Mouse (Mus musculus) cerebellum, adult 9-10 months (tissue): ENCODE data around the gene Rps6ka1.

ENCODE experiments used
- DNase-seq: peaks from one replicate; pipeline ENCODE4 v3.0.0; 2022

The Rps6ka1 gene

DNA sequence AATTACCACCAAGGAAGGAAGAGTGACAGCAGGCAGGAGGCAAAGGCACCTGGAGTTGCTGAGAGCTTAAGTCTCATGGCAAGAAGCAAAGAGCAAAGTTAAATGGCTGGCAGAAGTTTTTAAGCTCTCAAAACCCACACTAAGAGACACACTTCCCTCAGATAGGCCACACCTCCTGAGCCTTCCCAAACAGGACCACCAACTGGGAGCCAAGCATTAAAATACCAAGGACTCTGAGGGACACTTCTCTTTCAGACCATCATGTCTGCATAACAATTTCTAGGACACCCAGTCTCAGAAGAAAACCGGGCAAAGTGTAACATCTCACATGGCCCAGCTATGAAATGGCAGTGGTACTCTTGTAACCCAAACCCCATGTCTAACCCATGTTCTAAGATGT is 9.4 kb upstream of the Rps6ka1 start:
- no peak for DNase-seq

DNA sequence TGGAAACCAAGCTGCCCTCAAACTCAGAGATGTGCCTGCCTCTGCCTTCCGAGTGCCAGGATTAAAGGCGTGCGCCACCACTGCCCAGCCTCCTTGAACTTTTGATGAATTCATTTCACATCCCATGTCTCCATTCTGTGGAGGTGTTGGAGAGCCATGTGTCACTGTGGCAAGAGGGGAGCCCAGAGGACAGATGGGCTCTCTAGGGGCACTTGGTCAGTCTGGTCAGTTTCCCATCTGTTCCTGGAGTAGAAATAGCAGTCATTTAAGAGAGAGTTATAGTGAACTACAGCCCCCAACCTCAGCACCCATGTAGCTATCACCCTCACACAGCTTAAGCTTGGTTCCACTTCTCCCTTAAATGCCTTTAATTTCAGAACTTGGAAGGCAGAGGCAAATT is 8.4 kb upstream of the Rps6ka1 start:
- DNase-seq: peak; percentile 55

DNA sequence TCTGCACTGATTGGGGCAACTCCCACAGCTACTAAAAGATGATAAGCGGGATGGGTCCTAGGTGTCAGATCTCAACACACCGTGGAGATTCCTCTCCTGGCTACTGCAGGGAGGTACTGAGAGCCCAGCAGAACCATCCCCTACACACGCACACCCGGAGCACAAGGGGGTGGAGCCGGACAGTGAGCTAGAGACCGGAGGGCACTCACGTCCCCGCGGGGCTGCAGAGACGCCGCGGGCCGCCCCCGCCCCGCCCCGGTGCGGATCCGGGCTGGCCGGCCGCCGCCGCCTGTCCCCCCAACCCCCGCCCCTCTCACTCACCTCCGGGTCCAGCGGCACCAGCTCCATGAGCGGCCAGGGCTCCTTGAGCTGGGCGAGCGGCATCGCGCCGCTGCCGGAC is 348 bp downstream of the Rps6ka1 start:
- peak; percentile 80 for DNase-seq

DNA sequence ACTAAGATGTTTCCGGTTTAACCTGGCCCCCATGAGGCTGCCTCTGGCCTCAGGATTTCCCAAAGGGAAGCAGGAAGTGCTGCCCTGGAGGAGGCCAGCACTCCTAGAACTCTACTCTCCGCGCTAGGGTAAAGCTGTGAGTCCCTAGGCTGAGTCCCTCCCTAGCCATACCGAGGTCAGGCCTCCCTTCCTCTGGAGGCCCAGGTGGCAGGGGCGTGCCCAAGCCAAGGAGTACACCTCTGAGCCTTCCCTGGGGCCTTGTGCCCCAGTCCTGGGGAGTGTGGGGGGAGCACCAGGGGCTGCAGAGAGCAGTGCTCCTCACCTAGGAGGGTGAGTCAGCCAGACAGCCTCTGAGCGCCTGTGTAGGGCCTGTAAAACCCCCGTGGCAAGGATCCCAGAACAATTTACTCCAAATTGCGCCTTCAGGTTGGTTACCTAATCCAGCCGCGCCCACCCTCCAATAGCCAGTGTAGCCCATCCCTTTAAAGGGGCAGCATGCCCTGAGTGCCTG is 1.6 kb downstream of the Rps6ka1 start:
- DNase-seq: peak; percentile 80

DNA sequence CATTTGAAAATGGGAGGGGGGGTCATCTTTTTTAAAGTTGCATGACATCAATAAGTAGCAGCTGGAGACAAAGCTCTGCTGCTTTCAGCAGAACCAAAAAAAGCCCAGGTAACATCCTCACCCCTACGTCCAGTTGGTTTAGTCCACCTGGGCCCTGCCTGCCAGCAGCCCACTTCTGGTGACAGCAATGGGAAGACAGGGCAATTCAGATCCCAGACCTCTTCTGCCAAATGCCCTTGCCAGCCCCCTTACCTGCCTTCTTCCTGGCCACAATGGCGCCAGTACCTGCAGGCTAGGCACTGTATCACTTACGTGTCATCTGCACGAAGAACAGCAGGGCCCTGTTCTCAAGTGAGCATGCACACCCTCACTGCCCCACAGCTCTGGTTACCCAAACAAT is 2.3 kb downstream of the Rps6ka1 start:
- DNase-seq: no peak

DNA sequence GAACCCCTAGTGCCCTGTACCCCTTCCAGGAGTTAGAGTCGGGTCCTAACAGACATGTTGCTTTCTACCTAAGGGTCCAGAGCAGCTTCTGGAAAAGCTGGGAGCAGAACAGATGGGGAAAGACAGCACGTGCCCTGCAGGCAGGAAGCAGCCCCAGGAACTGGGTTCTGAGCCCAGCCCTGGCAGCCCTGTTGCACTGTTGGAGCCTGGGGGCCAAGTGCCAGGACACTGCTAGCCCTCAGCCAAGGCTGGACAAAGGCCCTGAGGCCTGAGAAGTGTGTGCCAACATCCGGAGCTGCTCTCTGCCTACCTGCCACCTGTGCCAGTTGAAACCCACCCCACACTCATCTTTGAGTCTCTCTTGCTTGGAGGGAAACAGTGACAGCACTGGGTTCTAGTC is 2.7 kb downstream of the Rps6ka1 start:
- DNase-seq: peak; percentile 99

DNA sequence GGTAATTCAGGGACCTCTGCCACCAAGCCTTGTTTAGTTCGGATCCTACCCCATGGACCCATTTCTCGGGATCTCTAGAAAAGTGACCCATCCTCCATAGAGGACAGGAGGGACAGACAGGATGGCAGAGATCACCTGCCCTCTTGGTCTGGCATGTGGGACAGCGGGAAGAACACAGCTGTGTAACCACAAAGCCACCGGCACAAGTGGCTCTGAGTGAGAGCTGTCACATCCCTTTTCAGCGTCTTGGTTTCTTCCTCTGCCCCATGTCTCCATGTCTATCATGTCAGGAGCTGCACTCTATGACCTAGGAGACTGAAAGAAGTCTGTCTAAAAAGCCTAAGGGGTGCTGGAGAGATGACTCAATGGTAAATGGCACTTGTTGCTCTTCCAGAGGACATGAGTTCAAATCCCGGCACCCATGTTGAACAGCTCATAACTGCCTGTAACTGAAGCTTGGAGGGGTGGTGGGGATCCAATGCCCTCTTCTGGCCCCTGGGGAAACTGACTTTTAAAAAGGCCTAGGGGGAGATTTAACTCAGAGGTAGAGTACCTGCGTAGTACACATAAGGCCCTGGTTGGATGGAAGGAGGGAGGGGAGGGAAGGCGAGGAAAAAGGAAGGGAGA is 3.4 kb downstream of the Rps6ka1 start:
- DNase-seq: peak; percentile 76

DNA sequence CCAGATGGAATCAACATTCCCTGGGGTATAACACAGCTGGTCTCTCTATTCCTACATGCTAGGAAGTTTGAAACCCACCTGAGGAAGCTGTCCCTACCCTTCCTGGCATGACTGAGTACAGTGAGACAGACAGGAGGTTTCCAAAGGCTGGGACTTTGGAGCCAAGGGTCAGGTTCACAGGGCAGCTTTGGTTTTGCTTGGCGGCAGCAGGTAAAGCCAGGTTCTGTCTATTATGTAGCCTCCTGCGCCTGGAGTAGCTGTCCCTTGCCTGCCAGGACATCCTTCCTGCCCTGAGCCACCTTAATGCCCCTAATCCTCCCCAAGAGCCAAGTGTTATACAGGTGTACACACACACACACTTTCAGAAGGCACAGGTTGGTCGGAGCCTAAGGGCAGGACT is 5.7 kb downstream of the Rps6ka1 start:
- DNase-seq: no peak

DNA sequence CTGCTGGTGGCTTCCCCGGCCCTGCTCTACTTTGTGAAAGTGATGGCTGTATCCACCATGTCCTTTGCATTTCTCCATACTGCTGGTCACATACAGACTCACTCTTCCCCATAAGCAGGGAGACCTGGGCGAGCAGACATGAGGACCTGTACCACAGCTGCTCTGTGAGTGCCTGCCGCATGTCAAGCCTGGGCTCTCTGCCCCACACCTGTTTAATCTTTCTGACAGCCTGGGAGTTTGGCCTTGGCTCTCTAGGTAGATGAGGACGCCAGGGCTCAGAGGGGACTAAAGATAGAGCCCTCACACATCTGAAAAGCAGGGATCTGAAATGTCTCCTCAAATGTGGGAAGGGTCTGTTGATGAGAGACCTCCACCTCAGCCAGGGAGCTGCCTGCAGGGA is 6.2 kb downstream of the Rps6ka1 start:
- DNase-seq: no peak

DNA sequence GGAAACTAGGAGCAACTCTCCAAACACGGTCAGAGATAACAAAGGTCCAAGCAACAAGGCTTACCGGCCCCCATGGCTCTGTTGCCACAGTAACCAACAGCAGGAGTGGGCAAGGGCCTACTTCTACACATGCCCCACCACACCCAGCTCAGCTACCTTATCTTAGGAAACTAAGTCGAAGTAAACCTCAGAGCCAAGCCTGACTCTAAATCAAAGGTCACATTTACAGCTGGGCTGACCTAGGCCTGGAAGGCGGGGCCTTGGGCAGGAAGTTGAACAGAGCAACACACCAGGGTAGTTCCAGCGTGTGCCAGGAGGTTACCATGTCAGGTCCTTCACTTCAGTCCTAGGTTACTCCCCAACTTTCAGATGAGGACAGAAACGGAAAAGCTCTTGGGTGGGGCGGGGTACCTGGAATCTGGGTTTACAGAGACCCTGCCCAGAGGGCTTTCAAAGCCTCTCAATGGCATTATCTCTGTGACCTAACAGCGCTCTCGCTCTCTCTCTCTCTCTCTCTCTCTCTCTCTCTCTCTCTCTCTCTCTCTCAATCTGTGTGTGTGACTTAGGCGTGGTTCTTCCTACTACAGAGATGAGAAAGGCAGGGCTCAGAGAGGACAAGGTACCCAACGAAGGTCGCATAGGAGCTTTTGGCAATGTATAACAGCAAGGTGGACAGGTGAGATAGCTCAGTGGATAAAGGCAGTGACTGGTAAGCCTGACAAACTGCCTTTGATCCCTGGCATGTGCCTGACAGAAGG is 8.3 kb downstream of the Rps6ka1 start:
- no peak for DNase-seq

DNA sequence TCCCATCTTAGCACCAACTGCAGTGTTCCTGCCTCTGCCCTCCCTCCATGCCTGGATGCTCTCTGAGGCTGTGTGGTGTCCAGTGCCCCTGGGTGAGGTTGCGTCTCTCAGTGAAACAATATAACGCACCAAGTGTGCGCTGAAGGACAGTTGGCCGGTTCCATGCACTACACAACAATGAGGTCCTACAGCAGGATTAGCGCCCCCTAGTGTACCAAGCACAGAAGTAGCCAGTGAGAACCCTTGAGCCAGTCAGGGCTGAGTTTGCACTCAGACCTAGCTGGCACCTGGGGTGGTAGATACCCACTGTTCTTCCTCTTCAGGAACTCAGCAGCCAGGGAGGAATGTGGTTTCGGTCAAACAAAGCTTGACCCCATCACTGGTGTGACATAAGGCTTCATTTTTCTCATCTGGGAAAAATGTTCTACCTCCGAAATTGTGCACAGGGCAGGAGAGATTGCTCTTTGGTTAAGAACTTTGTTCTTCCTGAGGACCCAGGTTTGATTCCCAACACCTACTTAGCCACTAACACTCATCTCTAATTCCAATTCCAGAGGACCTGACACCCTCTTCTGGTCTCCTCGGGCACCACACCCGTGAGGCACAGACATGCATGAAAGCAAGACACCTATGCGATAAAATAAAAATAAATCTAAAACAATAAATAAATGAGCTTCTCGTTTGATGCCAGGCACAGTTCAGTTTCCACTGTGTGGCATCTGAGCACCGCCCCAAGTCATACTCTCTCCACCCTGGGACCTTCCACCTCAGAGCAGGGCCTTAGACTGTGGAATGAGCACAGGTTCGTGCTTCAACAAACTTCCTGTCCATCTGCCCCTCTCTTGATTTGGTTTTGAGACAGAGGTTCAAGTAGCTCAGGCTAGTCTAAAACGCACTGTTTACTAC is 9.5 kb downstream of the Rps6ka1 start:
- DNase-seq: no peak

DNA sequence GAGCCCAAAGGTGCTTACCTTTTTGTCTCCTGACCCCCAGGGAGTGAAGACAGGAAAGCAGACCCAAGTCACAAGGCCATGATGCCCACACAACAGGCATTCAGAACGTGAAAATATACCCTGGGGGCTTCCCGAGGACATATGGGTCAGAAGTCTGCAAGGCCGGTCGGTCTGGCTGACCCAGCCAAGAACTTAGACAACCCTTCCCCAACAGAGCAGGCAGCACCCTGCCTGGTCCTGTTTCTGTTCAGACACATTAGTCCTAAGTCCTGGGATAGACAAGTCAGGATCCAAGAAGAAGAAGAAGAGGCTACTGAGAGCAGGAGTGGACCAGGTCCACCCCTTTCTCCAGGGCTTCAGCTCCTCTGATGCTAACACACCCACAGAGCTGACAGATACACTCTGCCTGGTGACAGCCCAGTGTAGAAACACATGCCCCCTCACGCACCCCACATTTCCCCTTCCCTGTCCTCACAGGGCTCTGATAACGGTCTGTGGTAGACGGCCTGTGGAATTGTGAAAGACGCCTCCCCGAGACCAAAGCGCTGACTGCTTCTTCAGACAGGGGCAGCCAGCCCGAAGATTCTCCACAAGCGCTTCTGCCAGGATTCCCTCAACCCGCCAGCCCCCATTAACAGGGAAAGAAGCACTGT is 12.6 kb downstream of the Rps6ka1 start:
- no peak for DNase-seq

DNA sequence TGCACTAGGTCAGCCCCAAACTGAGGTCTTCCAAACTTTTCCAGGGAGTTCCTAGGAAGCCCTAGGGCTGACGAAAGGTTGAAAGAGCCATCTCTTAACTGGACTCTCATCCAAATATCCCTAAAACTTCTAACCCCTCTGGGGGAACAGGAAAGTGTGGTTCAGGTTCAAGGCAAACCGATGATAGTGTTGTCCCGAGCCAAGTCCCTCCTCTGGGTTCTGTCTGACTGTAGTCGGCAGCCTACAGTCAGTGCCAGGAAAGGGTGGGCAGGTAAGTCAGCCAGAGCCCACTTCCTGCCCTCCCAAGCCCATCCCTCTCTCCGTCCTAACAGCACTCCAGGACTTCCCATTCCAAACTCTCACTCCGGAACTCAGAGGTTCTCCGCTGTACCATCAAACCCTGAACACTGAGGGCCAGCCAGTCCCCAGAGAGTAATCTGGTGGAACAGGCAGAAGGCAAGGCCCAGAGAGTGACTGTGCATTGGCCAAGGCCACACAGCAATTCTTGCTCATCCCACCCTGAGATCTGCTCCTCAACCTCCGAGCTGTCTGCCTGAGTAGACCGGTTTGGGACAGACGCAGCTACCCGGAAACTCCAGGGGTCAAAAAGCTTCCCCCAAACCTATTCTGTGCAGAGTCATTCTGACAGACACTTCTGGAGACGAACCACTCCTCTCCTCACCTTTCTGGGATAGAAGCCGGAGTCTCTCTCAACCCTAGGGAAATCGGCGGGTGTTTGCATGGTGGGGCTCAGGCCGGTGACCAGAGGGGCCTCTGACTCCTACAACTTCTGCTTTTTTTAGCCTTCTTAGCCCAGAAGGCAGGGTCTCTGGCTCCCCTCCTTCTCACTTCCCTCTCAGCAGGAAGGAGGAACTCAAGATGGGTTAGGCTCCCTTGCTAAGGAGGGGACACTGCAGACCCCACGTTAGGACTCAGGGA is 13.4 kb downstream of the Rps6ka1 start:
- DNase-seq: no peak

DNA sequence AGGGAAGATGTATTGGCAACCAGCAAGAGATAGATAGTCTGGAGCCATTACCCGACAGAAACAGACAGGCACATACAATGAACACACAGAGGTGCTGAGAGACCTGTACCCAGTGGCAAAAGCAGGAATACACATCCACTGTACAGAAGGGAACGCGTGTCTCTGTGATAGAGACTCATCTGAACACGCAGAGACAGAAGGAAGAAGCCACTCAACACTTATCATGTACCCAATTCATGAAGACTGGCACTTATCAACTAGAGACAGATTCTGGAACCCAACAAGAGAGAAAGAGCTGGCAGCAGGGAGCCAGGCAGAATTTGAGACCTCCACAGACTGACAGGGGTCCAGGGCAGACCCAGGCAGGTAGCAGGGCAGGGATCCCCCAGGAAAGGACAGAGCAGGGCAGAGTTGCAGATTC is 14.2 kb downstream of the Rps6ka1 start:
- DNase-seq: no peak

DNA sequence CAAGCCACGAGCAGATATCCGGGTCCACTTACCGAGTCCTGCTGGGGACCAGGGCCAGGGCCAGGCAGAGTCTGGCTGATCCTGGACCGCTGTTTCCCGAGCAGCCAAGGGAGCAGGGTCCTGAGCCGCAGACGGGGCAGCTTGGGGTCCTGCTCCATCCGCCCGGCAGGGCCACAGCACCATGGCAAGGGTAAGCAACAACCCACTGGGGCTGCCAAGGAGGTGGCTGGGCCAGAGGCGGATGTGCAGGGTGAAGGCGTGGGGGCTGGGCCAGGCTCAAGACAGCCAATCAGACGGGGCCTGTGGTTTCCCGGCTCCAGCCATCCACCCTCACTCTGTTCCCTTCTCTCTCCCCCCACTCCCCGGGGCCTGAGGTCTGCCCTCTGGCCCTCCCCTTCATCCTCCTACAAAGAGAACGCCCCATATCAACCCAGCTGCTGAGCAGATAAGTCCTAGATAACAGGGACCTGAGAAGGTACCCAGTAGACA is 14.7 kb downstream of the Rps6ka1 start:
- no peak for DNase-seq

DNA sequence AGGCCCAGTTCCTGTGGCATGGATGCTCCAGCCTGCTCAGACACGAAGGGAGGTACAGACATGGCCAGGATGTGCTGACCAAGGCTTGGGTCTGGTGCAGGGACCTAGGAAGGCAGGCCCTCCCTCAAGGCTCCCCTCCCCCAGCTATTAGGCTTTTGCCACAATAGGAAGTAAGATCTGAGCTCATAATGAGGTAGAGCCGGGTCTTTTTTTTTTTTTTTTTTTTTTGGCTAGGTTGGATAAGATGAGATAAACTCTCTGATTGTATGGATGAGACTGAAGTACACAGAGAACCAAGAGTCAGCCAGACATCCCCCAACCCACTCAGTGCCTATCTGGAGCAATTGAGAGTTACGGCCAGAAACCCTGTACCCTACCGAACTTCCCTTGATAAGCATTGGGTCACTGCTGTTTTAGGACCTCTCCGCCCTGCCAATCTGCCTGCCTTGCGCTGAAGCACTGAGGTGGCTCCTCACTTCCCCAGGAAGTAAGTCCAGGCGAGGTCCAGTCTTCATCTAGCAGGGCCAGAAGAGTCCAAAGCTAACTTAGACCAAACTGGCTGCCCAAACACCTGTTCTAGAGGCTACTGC is 15.3 kb downstream of the Rps6ka1 start:
- no peak for DNase-seq

DNA sequence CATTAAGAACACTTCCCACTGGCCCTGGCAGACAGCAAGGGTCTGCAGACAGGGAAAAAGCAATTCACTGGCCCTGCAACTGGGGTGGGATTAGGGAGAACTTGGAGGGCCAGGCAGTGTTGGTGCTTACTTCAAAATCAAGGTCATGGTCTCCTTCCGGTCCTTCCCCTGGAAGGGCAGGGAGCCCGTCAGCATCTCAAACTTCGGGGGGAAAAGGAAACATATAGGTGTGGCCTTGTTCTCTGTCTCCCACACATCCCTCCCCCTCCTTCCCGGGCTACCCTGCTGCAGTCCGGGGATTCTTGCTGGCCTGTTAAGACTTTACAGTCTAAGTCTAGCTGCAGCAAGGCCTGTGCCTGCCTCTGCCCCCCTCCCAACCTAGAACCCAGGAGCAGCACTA is 22.4 kb downstream of the Rps6ka1 start:
- DNase-seq: no peak

DNA sequence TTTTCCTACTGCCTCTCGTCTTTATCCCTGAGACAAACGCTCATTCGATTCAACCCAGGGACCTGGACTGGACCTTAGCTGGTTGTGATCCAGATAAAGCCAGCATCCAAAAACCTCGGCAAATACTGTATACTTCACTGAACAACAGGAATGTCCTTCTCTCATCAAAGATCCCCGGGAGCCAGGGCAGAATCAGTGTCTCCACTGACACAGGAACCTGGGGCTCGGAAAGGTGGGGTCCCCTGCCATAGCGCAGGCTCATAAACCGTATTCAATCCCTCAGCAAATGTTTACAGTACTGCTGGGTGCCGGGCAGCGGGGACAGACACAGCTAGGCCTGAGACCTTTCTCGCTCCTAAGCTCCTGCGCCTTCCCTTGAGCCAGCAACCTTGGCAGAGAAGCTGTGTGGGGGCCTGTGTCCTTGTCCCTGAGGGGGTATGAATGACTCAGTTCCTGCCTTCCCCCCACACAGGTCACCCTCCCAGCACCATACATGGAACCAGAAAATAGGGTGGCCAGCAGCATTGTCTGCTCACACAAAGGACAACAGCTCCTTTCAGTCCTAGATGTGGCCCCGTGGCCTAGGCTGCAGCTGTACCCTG is 23.1 kb downstream of the Rps6ka1 start:
- DNase-seq: no peak

DNA sequence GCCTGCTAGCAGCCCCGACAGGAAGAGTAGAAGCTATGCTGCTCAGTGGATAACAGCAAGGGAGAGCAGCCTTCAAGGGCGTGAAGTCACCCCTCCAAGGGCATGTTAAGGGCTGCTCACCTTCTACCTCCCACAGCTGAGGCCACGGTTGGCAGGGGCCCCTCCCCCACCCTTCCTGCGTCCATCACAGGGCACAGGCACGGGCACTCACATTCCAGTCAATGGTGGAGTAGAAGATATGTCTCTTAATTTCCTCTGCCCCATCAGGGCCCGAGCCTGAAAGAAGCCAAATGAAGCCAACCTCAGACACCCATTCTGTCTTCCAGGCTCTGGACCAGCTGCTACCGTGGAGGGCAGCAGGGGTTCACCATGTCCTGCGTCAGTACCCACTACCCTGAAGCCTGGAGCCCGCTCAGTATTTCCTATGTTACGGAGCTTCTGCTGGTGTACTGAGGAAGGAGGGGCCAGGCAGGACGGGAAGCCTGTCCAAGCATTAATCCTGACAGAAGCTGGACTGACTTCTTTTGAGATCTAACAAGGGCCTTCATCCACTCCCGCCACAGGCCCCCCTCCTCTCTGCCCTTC is 23.7 kb downstream of the Rps6ka1 start:
- no peak for DNase-seq

DNA sequence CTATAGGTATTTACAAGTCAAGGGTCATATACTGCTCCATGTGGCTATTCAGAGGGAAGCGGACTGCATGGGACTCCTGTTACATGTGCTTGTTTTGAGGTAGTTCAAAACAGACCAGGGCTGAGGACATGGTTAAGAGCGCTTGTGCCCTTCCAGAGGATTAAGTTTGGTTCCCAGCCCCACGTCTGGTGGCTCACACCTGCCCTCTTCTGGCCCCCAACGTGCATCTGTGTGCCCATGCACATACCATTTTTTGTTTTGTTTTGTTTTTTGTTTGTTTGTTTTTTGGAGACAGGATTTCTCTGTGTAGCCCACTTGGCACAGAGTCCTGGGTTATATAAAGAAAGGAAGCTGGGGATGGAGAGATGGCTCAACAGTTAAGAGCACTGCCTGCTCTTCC is 30.1 kb downstream of the Rps6ka1 start:
- DNase-seq: no peak
